Mouse (Mus musculus) embryo, embryonic 11 days (tissue): ENCODE measurements around the gene Trak2.
"Not testable (repeated sequence)": the region's sequence is repeated elsewhere in the genome, so short reads cannot be mapped to it uniquely, and the experiment has no call there.

Experiments
- DNase-seq: peaks from one replicate; pipeline ENCODE4 v3.0.0-alpha.2; 2015

The Trak2 gene

DNA sequence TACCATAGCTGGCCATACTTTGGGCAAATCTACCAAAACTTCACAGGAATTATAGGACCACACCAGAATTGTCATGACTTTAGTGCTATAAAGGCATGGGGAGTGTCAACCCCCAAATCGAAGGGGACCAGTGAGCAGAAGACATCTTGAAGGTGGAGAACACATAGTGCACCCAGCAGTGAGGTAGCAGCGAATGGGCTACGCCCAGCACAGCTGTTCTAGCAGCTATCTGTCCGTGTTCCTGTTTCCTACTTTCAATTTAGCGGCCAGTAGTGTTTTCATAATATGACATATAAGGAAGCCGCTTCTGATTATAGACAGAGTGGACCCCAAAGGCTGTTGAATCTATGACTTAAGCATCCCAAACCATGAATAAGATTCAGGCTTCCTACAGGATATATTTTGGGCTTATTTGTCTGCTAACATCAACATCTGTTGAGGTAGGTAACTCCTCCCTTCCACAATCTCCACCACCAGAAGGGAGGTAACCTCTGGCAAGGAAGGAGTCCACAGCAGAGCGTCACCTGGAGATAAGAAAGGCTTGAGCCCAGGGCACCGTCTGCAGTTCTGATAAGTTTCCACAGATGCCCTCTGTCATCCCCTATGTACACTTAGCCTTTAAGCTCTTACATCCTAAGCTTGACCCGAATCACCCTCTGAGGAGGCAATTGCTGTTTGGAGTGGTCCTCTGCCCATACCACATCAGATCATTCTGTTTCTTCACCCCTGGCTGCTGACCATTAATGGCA lies 19.4 kb downstream of the Trak2 start:
- DNase-seq = no peak

DNA sequence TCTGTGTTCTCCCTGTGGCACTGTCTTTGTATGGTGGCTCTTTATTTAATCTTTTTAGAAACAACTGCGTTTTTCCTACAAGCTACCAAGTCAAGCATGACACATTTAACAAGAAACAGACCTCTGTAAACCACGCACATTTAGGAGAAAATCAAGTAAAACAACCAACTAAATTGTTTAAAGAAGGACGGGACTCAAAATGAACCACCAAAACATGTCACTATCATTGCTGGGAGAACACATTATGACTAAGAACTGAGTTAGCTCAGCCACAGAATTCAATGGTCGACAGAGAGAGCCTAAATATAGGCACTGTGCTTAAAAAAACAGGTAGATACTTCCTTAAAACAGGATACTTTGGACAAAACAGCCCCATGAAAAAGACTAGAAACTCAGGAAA lies 20.2 kb downstream of the Trak2 start:
- DNase-seq = no peak

DNA sequence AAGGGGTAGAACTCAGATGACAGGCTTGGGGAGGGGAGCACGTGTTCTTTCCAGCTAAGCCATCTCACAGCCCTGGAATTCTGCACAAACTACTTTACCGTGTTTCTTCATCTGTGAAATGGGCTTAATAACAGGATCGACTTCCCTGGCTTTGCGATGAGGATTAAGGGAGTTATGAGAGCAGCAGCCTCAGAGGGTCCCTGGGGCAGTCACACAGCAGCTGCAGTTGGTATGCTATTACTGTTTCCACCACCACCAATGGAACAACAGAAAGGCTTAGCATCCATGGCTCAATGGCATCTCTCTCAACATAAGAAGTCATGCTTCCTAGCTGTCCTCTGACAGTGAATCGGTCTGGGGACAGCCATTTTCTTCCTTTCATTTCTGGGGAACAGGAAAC lies 20.7 kb downstream of the Trak2 start:
- DNase-seq = no peak

DNA sequence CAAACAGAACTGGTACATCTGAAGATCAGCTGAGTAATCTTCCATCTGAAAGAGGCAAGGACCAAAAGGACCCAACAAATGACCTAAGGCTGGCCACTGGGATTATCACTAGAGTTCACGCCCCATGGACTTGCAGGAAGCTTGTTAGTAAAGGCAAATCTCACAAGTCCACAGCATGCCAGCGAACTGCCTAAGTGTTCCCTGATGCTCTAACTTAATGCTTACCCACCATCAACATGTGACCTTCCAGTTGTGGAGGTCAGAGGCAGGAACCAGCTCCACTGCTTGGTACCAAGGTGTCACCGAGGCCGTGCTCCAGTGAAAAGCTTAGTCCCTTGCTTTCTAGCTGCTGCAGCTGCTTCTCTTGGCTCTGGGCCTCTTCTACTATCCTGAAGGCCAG lies 21.4 kb downstream of the Trak2 start:
- peak; percentile 32 for DNase-seq

DNA sequence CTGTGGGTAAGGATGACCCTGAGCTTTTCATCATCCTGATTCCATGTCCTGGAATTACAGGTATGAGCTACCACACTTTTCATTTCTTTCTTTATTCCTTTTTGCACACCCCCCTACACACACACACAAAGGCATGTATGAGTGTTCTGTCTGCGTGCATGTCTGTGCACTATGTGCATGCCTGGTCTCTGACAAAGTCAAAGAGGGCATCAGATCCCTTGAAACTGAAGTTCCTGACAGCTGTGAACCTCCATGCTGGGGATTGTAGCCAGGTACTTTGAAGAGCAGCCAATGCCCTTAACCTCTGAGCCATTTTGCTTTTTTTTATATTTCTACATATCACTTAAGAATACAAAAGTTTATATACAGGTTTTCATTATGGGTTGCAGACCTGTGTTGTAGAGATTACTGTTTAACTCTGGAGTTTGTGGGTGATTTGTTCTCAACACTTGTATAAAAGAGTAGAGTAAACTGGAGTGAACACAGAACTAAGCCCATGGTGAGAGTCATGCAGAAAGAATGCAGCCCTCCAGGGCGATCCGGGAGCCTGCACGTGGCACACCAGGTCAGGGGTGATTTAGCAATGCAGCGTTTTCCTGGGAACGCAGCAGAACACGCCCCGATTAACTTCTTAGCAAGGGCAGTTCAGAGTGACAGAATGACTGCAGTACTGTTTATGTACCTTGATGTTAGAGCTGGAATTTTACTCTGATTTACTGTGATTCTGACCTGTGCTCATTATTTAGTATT lies 22.2 kb downstream of the Trak2 start:
- DNase-seq = peak; percentile 71

DNA sequence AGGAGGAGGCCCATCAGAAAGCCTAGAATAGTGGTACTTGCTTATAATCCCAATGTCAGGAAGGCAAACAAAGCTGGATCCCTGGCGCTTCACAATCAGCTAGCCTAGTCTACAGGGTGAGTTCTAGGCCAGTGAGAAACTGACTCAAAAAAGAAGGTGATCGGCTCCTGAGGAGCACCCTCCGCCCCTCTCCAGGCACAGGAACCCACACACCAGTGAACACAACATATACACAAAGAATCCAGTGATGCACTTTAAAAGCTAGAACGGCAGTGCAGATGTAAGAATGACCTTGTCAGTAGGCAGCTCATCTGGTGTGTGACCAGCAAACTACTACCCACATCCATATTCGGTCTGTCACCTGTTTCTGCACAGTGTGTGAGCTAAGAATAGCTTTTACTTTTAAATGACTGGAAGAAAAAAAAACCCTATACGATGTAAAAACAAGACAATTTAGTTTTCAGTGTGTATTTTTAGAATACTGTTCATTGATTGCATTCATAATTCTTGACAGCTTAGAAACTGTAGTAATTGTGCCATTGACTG lies 23.6 kb downstream of the Trak2 start:
- DNase-seq = no peak

DNA sequence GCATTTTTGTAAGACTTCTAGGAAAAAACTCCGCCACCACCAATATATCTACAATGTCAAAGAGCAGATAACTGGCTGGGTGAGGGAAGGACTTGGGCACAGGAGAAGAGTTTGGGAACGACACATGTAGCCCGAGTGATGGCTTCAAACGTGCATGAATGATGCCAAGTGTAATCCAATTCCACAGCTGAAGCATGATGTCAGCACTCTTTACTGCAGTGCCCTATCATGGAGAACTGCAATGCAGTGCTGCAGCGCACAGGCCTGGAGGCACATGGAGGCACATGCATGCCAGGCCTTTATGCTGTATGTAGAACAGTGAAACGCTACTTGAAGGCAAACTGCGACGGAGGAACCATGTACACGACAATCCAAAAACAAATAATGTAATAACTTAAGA lies 26.5 kb downstream of the Trak2 start:
- DNase-seq = no peak

DNA sequence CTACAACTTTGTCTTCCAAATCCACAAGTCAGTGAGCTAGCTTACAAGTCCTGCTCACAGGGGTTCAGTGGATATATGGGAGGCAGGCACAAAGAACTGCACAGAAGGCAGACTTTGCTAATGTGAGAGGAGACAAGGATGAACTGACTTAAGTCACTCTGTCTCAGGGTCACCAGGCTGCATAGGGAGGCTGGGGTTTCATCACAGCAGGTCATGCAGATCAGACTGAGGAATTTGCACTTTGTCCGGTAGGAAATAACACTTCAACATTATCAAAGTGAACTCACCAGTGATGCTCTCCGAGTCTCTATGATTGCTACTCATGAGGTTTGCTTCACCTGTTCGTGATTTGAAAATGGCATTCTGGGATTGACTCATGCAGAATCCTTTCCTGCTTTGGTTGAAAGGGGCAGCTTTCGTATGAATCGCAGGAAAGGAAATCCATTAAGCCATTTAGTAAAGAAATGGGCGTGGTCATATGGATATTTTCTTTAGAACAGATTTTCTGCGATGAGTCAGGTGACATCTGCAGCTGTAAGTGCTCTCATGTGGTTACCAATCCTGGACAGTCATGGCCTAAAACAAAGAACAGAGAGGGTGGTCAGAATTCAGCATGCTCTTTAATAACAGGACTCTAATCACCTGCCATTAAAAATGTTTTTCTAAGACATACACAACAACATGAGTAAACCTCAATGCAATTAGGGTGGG lies 27.1 kb downstream of the Trak2 start:
- DNase-seq = no peak

DNA sequence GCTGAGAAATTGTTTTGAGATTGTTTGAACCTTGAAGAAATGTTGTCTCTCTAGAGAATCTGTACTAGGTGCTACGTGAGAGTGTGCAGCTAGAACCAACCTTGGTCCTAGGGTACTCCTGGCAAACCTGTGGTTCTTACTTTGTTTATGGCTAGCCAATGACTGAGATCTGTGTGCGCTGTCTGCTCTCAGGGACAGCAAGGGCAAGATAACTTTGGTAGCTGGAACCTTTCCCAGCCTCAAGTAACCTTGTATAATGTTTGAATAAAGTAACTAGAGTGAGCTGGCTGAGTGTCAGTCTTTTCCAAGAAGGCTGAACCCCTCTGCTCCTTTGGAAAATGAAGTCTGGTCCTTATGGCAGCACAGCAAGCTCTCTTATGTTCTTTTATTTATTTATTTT lies 27.7 kb downstream of the Trak2 start:
- no peak for DNase-seq

DNA sequence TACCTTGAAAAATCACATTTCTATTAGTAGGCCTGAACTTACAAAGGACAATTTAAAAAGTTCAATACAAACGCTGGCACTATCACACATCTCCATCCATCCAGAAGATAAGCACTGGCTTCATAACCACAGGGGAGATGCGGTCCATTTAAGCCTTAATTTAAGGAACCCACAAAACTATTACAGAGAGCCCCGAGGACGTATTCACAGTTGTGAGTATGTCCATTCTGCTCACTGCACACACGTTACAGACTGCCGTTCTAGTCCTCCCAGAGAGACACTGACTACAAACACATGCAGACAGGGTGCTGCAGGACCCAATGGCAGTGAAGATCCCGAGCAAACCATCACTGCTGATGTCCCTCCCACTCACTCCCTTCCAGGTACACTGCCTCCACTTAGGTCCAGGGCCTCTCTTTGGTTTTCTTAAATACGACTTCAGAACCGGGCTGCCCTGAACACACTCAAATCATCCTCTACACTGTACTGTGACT lies 35.6 kb downstream of the Trak2 start:
- DNase-seq = no peak

DNA sequence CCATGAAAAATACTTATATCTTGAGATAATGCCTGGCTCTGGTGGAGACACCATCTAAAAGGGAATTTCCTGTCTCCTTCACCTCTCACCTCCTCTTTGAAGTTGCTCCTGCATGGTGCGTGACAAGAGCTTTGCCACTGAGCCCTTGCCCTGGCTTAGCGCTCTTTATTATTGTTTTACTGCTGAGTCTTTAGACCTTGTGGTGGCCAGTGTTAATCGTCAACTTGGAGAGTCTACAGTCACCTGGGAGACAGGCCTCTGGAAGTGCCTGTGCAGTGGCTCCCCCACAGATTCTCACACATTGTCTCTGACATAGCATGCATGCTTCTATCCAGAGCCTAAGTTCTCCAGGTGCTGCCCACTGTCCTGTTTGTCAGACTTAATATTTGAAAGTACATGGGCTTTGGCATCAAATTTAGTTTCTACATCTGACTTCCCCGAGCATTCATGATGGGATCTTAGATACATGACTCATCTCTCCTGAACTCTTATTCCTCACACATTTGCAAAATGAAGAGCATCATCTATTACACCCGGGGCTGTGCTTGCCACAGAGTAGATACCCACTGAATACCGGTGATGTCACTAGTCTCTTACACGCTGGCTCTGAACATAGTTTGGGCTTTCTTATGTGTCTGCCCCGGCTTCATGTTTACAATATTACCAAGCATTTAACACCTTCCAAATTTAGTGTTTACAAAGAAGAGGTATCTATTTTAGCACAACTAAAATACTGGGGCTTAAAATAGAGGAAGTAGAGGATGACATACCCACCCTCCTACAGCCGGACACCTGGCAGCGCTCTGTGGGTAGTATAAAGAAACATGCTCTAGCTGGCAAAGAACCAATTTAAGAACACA lies 36.3 kb downstream of the Trak2 start:
- no peak for DNase-seq

DNA sequence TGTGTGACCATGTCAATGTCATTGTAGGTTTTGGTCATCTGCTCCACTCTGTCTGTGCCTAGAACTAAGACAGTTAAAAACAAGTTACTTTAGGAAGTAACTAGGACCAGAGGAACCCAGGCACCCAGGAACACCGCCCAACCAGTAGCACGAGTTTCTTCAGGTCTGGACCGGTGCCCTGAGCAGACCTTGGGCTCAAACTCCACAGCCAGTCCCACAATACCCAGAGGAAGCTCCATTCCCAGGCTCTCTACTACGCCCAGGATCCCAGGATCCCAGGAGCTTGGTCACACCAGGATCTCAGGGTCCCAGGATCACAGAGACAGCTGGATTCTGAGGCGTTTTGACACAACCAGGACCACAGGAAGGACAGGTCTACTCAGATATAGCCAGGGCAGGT lies 46.6 kb downstream of the Trak2 start:
- no peak for DNase-seq

DNA sequence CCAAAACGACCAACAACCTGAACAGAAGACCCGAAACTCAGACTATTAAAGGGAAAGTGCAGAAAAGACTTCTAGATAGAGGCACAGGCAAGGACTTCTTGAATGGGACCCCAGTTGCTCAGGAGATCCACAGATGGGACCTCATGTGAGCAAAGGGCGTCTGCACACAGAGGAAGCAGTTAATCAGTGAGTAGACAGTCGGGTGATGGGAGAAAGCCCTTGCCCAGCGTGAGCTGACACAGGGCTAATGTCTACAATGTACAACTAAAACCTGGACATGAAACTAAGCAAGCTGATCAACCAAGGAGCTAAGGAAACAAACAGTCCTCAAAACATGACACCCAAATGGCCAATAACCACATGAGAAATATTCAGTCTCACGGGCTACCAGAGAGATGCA lies 55.7 kb downstream of the Trak2 start:
- no peak for DNase-seq

DNA sequence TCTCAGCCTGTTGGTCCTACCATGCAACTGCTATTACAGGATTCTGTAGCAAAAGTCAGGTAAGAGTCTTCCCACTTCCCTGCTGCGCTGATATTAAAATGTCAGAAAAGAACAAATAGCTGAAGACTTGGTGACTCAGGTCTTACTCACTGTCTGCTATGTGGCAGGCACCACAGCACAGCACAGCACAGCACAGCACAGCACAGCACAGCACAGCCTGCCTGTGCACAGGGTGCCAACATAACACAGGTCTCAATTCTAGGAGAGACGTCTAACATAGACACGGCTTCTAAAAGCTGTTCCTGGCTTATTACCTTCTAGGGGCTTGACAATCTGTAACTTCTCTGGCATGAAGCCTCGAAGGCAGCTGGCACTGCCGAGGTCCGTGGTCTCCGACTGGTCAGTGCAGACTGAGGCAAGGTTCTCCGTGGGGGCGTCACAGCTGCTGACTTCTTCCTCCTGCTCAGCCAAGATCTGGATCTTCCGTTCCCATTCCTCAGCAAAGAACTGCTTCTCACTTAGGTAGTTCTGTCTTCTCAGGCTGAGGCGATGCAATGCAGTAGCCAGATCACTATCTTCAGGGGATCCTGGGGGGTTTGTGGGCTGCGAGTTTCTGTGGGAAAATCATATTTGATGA lies 63.5 kb downstream of the Trak2 start:
- DNase-seq = no peak

DNA sequence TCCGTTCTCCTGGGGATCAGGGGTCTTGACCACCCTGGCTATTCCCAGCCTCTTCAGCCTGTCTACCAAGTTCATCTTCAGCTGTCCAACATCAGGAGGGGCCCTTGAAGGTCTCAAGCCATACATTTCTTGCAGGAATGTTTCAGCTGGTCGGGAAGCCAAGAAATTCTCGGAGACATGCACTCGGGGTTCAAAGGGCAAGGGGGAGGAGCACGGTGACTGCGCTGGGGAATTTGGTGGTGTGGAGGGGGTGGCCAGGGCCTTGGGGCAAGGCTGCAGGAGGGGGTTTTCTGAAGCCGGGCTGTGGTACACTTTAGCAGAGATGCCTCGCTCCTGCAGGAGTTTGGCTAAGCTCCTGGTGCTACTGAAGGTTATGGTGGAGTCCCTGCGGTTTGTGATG lies 69.5 kb downstream of the Trak2 start:
- DNase-seq = no peak

DNA sequence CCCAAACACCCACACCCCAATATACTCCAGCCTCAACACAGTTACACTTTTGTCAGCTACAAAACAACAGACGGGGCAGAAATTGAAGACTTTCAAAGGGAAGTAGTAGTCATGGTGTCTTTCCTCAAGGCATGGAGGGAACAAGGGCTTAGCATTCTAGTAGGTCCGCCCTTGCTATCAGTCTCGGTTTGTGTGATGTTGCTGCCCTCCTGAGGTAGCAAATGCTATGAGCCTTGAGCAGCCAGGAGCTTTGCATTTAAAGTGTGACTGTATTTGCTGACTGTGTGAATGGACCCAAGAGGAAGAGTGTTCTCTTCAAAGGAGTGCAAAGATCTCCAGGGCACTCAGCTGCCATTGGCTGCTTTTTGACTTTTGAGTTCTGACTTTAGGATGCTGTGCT lies 75.7 kb downstream of the Trak2 start:
- DNase-seq = peak; percentile 42

DNA sequence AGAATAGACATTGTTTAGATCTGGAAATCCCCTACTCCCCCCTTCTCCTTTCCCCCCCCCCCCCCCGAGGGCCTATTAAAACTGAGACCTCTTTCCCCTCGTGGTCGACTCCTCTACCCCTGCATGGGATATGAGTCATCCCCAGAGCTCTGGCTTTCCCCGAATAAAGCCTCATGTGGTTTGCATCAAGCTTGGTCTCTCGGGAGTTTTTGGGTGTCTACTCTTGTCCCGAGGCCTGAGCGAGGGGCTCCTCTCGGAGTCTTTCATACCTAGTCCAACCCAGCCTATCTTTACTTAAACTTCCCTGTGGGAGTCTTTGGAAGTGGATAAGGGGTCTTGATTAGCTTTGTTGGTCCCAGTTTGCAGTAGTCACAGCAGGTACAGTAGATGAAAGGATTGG lies 80.8 kb downstream of the Trak2 start:
- DNase-seq = not testable (repeated sequence)

DNA sequence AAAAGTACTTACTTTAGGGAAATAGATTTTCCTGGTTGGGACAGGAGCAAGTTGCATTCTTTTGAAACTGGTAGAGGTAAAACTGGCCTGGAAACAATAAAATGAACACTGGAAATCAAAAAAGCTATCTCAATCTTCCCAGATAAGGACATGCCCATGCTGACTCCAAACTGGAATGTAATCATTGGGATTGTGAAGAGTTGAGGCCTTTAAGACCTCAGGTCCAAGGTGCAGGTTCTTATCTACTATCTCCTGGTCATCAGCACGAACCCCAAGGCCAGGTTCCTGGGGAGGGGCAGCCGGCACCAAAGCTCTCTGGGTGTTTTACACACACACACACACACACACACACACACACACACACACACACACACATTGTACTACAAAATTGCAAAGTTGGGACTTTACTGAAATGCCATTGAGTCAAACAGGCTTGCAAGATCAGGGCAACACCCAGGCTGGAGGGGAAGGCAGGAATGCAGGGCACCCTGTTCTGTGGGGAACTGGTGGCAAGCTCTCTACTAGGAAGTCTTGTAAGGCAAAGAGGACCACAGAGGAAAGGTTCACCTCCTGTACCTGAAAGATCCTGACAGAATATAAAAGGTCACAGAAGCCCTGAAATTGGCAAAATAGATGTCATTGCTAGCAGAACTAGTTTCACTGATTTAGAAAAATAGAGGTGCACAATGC lies 81.6 kb downstream of the Trak2 start:
- not testable (repeated sequence) for DNase-seq

DNA sequence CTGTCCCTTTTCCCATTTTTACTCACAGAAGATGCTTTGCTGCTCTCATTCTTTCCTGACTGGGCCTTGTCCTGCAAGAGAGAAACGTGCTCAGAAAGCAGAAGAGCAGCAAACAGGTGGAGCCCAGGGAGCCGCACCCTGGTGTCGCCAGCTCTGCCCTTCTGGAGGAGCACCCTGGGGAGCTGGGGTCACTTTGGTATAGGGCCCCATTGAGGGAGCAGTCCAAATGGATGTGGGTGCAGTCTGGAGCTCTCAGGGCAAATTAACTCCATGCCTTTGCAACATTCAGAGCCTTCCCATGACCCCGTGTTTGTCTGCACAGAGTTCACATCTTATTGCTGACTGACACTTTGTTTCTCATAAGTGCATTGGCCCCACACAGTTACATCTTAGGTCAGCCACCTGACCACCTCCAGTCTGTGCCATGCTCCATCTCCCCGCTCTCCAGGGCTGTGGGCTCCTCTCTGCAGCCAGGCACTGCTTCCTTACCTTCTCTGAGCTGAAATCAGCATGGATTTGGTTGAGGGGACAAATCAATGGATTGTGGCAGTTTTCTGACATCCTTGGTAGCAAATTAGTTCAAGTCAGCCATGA lies 82.4 kb downstream of the Trak2 start:
- DNase-seq = not testable (repeated sequence)

DNA sequence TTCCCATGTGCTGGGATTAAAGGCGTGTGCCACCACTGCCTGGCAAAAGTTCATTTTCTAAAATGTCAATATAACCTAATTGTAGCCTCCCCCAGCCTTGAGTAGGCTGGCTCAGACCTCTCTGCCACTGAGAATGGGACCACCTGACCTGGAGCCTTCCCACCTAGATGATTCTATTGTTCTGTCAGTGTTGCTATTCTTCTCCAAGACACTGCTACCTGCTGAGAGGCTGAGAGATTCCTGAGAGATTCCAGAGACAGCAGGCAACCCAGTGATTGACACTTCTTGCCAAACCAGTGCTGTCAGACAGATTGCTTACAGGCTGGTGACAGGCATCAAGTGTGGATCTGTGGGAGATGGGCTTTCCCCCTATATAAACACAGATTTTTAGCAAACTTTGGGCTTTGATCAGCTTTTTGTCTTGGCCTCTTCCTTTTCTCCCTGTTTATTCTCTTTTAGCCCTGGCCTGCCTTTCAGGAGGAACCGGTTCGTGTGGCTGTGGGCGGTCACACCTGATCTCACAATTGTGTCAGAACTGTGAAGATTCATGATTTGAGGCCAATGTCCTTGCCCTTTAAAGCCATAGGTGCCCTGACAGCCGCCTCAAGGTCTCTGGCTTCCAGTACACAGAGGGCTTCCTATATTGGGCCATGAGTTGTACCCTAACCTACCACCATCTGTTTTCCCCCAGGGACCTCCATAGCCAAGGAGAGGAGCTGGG lies 83.2 kb downstream of the Trak2 start:
- no peak for DNase-seq
